Mouse (Mus musculus): ENCODE data around the gene Gna13. TPM values are rescaled to one million over a fixed set of nuclear protein-coding genes. Genes with fewer than 3 reads are reported as not detected.

Gna13 gene
- 23.4 and 24.5 TPM in 2 replicates for polyA plus RNA-seq (2014; fragmentation: Nextera tagmentation; extraction: Ambion mirVana)

DNA sequence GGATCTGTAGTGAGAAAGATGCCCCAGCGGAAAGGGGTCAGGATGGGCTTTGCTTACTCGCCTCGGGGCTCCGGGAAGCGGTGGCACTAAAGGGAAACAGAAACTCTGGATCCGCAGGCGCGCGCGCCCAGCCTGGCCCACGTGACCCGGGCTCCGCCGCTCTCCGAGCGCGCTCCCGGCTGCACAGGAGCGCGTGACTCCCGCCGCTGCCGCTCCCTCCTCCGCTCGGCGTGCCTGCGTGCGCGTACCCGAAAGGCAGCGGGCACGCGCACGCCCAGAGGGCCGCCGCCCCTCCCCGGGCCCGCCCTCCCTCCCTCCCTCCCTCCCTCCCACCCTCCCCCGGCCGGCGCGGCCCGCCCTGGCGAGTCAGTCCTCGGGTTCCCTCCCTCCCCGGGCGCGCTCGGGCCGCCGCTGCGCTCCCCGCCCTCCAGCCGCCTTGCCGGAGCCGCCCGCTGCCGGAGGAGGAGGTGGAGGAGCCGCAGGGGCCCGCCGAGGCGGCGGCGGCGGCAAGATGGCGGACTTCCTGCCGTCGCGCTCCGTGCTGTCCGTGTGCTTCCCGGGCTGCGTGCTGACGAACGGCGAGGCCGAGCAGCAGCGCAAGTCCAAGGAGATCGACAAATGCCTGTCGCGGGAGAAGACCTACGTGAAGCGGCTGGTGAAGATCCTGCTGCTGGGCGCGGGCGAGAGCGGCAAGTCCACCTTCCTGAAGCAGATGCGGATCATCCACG is at the start of gene Gna13:
Gene Gna13 (plus strand): TSS at position 369 of the 728 bp plus-strand sequence.
- Histone ChIP-seq H3K27ac (replicated peaks; ENCODE audit: low read depth, low read length) (peak within 1 kb of the TSS; percentile 96), H3K9me3 (ENCODE audit: control insufficient read depth, low read length) (no peaks in the 10 kb centered on the region), H3K36me3 (ENCODE audit: control insufficient read depth, insufficient read depth, low read length) (peaks cover 25% of the 10 kb centered on the region), H3K9ac (ENCODE audit: low read depth, low read length) (peak within 1 kb of the TSS; percentile 92), H3K4me3 (ENCODE audit: low read depth, low read length) (peak within 1 kb of the TSS; percentile 95), H3K4me1 (ENCODE audit: control insufficient read depth, insufficient read depth, low read length) (peaks cover 30% of the 10 kb centered on the region), H3K4me2 (ENCODE audit: low read depth, low read length) (peak within 1 kb of the TSS; percentile 82), H3K27me3 (replicated peaks; ENCODE audit: control insufficient read depth, insufficient read depth, low read length) (no peaks in the 10 kb centered on the region)
- DNase-seq (ENCODE audit: low spot score) (peak; percentile 96), ATAC-seq (ENCODE audit: low read depth) (peak; percentile 83)
- 0% methylated on average over 19 of the region's 89 CpGs for WGBS

DNA sequence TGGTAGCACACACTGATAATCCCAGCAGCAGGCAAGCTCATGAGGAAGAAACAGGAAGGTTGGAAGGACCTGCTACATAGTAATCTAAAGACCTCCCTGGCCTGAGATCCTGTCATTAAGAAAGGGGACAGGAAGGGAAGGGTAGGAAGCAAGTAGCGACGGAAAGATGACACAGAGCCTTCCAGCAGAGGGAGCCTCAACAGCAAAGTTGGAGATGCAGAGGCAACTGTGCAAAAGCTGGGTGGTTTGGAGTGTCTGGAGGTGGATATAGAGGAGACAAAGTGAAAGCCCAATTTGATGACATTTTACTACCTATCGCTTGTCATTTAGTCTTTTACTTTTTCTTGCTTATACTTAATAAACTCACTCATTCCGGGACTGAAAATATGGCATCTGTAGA is 45.7 kb upstream of the Gna13 start:
- H3K4me2 ChIP-seq (ENCODE audit: low read depth, low read length), result no peak overlapping the region
- no peak overlapping the region for H3K27ac ChIP-seq (replicated peaks; ENCODE audit: low read depth, low read length)
- H3K9ac ChIP-seq (ENCODE audit: low read depth, low read length), result no peak overlapping the region
- DNase-seq (ENCODE audit: low spot score) (no peak), ATAC-seq (ENCODE audit: low read depth) (no peak)
- peaks cover 4% of the 10 kb centered on the region; the same call in 1 of the 2 replicates for H3K4me1 ChIP-seq (ENCODE audit: control insufficient read depth, insufficient read depth, low read length)
- 37% methylated on average over 4 of the region's 4 CpGs for WGBS
- H3K36me3 ChIP-seq (ENCODE audit: control insufficient read depth, insufficient read depth, low read length), result no peaks in the 10 kb centered on the region
- H3K27me3 ChIP-seq (replicated peaks; ENCODE audit: control insufficient read depth, insufficient read depth, low read length), result no peaks in the 10 kb centered on the region
- no peaks in the 10 kb centered on the region for H3K9me3 ChIP-seq (ENCODE audit: control insufficient read depth, low read length)
- H3K4me3 ChIP-seq (ENCODE audit: low read depth, low read length), result no peak overlapping the region

DNA sequence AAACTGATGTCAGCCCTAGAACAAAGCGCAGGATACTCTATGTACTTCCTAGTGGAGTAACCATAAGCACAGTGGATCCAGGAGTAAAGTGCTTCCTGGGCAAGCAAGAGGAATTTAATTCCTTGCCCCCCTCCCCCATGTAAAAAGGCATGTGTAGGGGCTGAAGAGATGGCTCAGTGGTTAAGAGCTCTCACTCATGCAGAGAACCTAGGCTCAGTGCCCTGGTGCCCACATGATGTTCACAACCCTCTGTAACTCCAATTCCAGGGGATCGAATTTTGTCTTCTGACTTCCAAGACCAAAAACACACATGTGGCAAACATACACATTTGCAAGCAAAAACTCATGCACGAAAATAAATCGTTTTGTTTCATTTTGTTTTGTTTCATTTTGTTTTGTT is 43.2 kb upstream of the Gna13 start:
- 84% methylated on average over 4 of the region's 4 CpGs for WGBS
- no peak for ATAC-seq (ENCODE audit: low read depth)

DNA sequence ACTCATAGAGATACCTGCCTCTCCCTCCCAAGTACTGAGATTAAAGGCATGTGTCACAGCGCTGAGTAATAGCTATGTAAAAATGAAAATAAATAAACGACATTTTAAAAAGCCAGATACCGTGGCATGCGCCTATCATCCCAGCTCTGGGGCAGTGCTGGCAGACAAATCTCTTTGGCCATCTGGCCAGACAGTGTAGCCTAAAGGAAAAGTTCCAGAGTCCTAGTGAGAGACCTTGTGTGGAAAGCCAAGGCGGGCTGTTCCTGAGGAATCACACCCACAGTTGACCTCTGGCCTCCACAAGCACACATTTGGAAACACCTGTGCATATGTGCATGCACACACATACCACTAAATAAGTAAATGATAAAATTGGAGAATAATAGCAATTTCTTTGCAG is 42.7 kb upstream of the Gna13 start:
- Histone ChIP-seq H3K27ac (replicated peaks; ENCODE audit: low read depth, low read length) (no peak overlapping the region), H3K4me3 (ENCODE audit: low read depth, low read length) (no peak overlapping the region), H3K36me3 (ENCODE audit: control insufficient read depth, insufficient read depth, low read length) (no peaks in the 10 kb centered on the region), H3K4me2 (ENCODE audit: low read depth, low read length) (no peak overlapping the region), H3K9ac (ENCODE audit: low read depth, low read length) (no peak overlapping the region), H3K9me3 (ENCODE audit: control insufficient read depth, low read length) (no peaks in the 10 kb centered on the region), H3K4me1 (ENCODE audit: control insufficient read depth, insufficient read depth, low read length) (no peaks in the 10 kb centered on the region), H3K27me3 (replicated peaks; ENCODE audit: control insufficient read depth, insufficient read depth, low read length) (no peaks in the 10 kb centered on the region)
- DNase-seq (ENCODE audit: low spot score), result no peak
- no peak for ATAC-seq (ENCODE audit: low read depth)
- WGBS, result 82% methylated on average over 5 of the region's 5 CpGs

More for the DNA sequence above, 43.2 kb upstream of the Gna13 start:
- H3K9me3 ChIP-seq (ENCODE audit: control insufficient read depth, low read length), result no peaks in the 10 kb centered on the region
- H3K9ac ChIP-seq (ENCODE audit: low read depth, low read length), result no peak overlapping the region
- H3K4me2 ChIP-seq (ENCODE audit: low read depth, low read length), result no peak overlapping the region
- H3K4me1 ChIP-seq (ENCODE audit: control insufficient read depth, insufficient read depth, low read length), result no peaks in the 10 kb centered on the region
- no peak overlapping the region for H3K27ac ChIP-seq (replicated peaks; ENCODE audit: low read depth, low read length)
- no peak for DNase-seq (ENCODE audit: low spot score)
- H3K27me3 ChIP-seq (replicated peaks; ENCODE audit: control insufficient read depth, insufficient read depth, low read length), result no peaks in the 10 kb centered on the region
- H3K4me3 ChIP-seq (ENCODE audit: low read depth, low read length), result no peak overlapping the region
- no peaks in the 10 kb centered on the region for H3K36me3 ChIP-seq (ENCODE audit: control insufficient read depth, insufficient read depth, low read length)

DNA sequence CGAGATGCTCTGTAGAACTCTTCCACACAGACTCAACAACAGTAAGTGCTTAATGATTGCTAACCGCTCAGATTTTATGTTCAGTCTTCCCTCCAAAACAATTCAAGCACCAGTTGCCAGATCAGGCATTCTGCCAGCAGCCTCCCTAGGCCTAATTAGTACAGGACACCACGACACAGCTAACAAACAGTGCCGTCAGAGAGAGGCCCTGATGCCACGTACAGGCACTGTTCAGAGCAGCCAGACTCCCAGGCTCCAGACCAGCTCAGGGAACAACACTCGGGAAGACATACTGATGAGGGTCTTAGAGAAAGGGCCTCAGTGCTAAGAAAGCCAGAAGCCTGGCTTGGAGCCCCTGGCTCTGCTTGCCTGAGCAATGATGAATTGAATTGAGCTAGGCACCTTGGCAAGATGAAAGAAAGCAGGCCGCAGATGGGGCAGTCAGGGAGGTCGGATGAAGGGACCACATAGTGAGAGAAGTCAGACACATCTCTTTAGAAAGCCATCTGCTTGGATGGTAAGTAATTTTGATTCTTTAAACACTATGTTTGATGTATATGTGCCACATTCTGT is 42.2 kb upstream of the Gna13 start:
- DNase-seq (ENCODE audit: low spot score), result peak; percentile 41
- Histone ChIP-seq H3K4me3 (ENCODE audit: low read depth, low read length) (no peak overlapping the region), H3K27me3 (replicated peaks; ENCODE audit: control insufficient read depth, insufficient read depth, low read length) (no peaks in the 10 kb centered on the region), H3K9me3 (ENCODE audit: control insufficient read depth, low read length) (no peaks in the 10 kb centered on the region), H3K9ac (ENCODE audit: low read depth, low read length) (no peak overlapping the region), H3K36me3 (ENCODE audit: control insufficient read depth, insufficient read depth, low read length) (no peaks in the 10 kb centered on the region), H3K27ac (replicated peaks; ENCODE audit: low read depth, low read length) (0 out of 2 replicates have a peak overlapping the region, but pooled peaks have one; percentile 28), H3K4me2 (ENCODE audit: low read depth, low read length) (no peak overlapping the region), H3K4me1 (ENCODE audit: control insufficient read depth, insufficient read depth, low read length) (no peaks in the 10 kb centered on the region)
- no peak; the same call in 1 of the 2 replicates for ATAC-seq (ENCODE audit: low read depth)
- 45% methylated on average over 8 of the region's 8 CpGs for WGBS

DNA sequence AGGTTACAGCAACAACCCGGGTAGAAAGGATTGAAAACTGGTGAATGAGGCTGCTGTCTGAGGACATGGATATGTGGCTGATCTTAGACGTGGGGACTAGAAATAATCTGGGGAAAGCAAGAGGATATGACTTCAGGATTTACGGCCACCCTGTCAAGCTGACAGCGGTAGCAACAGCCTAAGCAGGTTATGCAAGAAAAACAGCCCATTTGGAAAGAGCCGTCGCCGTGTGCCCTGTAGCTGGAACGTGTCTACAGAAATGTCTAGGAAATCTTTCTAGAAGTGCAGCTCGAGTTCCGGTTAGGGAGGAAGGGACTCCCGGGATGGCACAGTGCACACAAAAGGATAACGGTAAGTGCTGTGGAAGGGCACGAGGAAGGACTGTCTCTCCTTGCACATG is 36.4 kb upstream of the Gna13 start:
- Histone ChIP-seq H3K27ac (replicated peaks; ENCODE audit: low read depth, low read length) (no peak overlapping the region), H3K27me3 (replicated peaks; ENCODE audit: control insufficient read depth, insufficient read depth, low read length) (no peaks in the 10 kb centered on the region), H3K4me1 (ENCODE audit: control insufficient read depth, insufficient read depth, low read length) (no peaks in the 10 kb centered on the region; the same call in 1 of the 2 replicates), H3K4me2 (ENCODE audit: low read depth, low read length) (no peak overlapping the region), H3K9me3 (ENCODE audit: control insufficient read depth, low read length) (no peaks in the 10 kb centered on the region), H3K36me3 (ENCODE audit: control insufficient read depth, insufficient read depth, low read length) (no peaks in the 10 kb centered on the region), H3K9ac (ENCODE audit: low read depth, low read length) (no peak overlapping the region), H3K4me3 (ENCODE audit: low read depth, low read length) (no peak overlapping the region)
- WGBS, result 63% methylated on average over 13 of the region's 13 CpGs
- DNase-seq (ENCODE audit: low spot score) (no peak), ATAC-seq (ENCODE audit: low read depth) (no peak)

DNA sequence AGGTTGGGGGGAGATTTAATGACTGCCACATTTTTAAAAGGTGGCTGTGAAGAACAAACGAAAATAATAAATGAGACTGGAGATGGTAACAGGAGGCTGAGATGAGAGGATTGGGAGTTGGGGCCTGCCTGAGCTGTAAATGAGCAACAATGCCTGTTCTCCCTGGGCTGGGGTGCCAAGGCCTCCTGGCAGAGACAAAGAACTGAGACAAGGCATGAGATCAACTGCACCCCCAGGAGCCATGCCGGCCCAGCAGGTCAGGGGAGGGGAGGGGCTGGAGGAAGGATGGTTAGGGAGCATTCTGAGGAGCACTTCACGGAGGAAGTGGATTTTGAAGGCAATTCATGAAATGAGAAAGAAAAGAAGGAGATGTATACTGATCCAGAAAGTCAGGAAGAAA is 35.2 kb upstream of the Gna13 start:
- WGBS, result 31% methylated on average over 3 of the region's 3 CpGs
- H3K27ac ChIP-seq (replicated peaks; ENCODE audit: low read depth, low read length), result no peak overlapping the region
- DNase-seq (ENCODE audit: low spot score) (no peak), ATAC-seq (ENCODE audit: low read depth) (no peak)
- H3K9ac ChIP-seq (ENCODE audit: low read depth, low read length), result no peak overlapping the region
- peaks cover 5% of the 10 kb centered on the region for H3K4me1 ChIP-seq (ENCODE audit: control insufficient read depth, insufficient read depth, low read length)
- H3K36me3 ChIP-seq (ENCODE audit: control insufficient read depth, insufficient read depth, low read length), result no peaks in the 10 kb centered on the region
- H3K27me3 ChIP-seq (replicated peaks; ENCODE audit: control insufficient read depth, insufficient read depth, low read length), result no peaks in the 10 kb centered on the region
- H3K9me3 ChIP-seq (ENCODE audit: control insufficient read depth, low read length), result no peaks in the 10 kb centered on the region
- H3K4me3 ChIP-seq (ENCODE audit: low read depth, low read length), result no peak overlapping the region
- no peak overlapping the region for H3K4me2 ChIP-seq (ENCODE audit: low read depth, low read length)

DNA sequence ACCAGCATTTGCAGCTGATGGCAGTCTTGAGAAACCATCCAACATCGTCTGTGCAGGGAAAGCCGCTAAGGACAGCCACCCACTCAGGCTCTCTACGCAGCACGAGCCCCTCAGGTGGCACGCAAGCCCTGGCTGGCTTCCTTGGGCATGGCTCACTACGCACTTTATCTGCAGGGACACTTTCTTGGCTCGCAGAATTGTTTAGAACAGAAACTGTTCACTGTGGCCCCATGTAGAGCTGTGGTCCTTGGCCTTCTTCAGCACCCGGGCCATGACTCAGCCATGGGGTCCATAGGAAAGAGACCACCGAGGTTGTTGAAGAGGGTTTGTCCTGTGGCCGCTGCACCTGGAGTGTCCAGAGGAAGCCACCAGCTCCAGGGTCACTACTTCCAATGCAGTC is 34.7 kb upstream of the Gna13 start:
- no peak overlapping the region for H3K27ac ChIP-seq (replicated peaks; ENCODE audit: low read depth, low read length)
- WGBS, result 83% methylated on average over 10 of the region's 10 CpGs
- no peak for DNase-seq (ENCODE audit: low spot score)
- no peak overlapping the region for H3K9ac ChIP-seq (ENCODE audit: low read depth, low read length)
- H3K4me2 ChIP-seq (ENCODE audit: low read depth, low read length), result no peak overlapping the region
- H3K27me3 ChIP-seq (replicated peaks; ENCODE audit: control insufficient read depth, insufficient read depth, low read length), result no peaks in the 10 kb centered on the region
- H3K36me3 ChIP-seq (ENCODE audit: control insufficient read depth, insufficient read depth, low read length), result no peaks in the 10 kb centered on the region
- no peak for ATAC-seq (ENCODE audit: low read depth)
- H3K4me1 ChIP-seq (ENCODE audit: control insufficient read depth, insufficient read depth, low read length), result peaks cover 5% of the 10 kb centered on the region
- no peak overlapping the region for H3K4me3 ChIP-seq (ENCODE audit: low read depth, low read length)
- H3K9me3 ChIP-seq (ENCODE audit: control insufficient read depth, low read length), result no peaks in the 10 kb centered on the region

DNA sequence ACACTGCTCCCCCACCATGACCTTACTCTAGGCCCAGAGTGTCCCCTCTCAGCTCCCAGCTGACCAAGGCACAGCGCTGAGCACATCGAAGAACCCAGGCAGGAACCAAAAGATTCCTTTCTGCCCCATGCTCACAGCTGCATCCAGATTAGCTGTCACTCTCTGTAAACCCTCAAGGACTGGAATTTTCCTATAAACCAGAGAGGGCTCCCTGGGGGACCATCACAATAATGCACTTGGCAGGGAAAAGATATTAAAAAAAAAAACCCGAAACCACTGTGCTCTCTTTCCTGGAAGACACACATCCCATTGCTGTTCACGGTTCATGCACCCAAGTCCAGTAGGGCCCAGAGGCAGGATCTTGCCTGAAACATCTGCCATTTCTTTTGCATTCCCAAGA is 33.3 kb upstream of the Gna13 start:
- H3K27me3 ChIP-seq (replicated peaks; ENCODE audit: control insufficient read depth, insufficient read depth, low read length), result no peaks in the 10 kb centered on the region
- peaks cover 5% of the 10 kb centered on the region for H3K4me1 ChIP-seq (ENCODE audit: control insufficient read depth, insufficient read depth, low read length)
- H3K9me3 ChIP-seq (ENCODE audit: control insufficient read depth, low read length), result no peaks in the 10 kb centered on the region
- no peak overlapping the region for H3K4me2 ChIP-seq (ENCODE audit: low read depth, low read length)
- H3K9ac ChIP-seq (ENCODE audit: low read depth, low read length), result no peak overlapping the region
- no peaks in the 10 kb centered on the region for H3K36me3 ChIP-seq (ENCODE audit: control insufficient read depth, insufficient read depth, low read length)
- DNase-seq (ENCODE audit: low spot score), result no peak
- no peak overlapping the region for H3K27ac ChIP-seq (replicated peaks; ENCODE audit: low read depth, low read length)
- 60% methylated on average over 4 of the region's 4 CpGs for WGBS
- no peak for ATAC-seq (ENCODE audit: low read depth)
- H3K4me3 ChIP-seq (ENCODE audit: low read depth, low read length), result no peak overlapping the region
